Mouse (Mus musculus) ES-E14 (cell line): ENCODE results near the gene Anapc11.

ENCODE experiments used
- CHD2 ChIP-seq: IDR thresholded peaks from 2 replicates; pipeline ENCODE4 v1.6.1; 2014; ENCODE audit warnings: mild to moderate bottlenecking, low read depth, low read length, inconsistent platforms
- HCFC1 ChIP-seq: IDR thresholded peaks from 2 replicates; pipeline ENCODE4 v1.6.1; 2012; ENCODE audit warnings: low read length, inconsistent platforms, borderline replicate concordance; ENCODE audit not compliant: insufficient read depth
- MAFK ChIP-seq: IDR thresholded peaks from 2 replicates; pipeline ENCODE4 v1.6.1; 2014; ENCODE audit warnings: mild to moderate bottlenecking, low read depth, low read length, inconsistent platforms; ENCODE audit not compliant: insufficient read depth
- ZC3H11A ChIP-seq: IDR thresholded peaks from 2 replicates; pipeline ENCODE4 v1.6.1; 2012; ENCODE audit warnings: low read depth, mild to moderate bottlenecking, inconsistent platforms, low read length, borderline replicate concordance
- ZNF384 ChIP-seq: IDR thresholded peaks from 2 replicates; pipeline ENCODE4 v1.6.1; 2012; ENCODE audit warnings: low read depth, low read length, inconsistent platforms

DNA sequence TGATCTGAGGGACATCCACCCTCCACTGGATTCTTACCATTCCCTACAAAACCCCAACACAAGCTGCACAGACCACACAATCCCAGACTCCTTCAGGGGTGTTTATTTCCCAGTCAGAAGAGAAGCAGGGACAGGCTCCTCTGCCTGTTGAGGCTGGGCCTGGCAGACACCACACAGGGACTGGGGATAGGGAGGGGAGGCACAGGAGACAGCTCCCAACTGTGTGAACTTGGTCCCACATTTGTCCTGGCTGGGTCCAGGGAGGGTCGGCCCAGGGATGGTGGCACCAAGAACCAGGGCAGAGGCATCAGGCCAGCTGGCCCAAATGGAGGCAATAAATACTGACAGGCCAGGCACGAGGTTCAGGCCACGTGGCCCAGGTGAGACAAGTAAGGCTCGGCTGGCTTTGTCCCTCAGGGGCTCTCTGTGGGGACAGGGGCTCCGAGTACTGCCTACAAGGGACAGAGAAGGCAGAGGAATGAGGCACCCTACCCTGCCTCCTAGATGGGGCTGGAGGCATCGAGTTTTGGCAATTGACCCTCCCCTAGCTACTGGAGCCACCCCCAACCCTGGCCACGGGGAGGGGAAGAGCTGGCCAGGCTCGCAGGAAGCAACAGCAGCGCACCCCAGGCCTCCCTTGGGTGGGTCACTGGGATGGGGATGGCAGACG, 20.1 kb upstream of the Anapc11 start:
- TF ChIP-seq ZC3H11A (no peak), MAFK (no peak), CHD2 (no peak), HCFC1 (no peak), ZNF384 (no peak)
